Mouse (Mus musculus) cortical plate, adult 2 months (tissue): ENCODE measurements around the gene Irs2. TPM values are rescaled to one million over a fixed set of nuclear protein-coding genes. Genes with fewer than 3 reads are reported as not detected.

ENCODE experiments used
- H3K27ac ChIP-seq: fragments of 200-500 bp; 2 replicates; pipeline ENCODE4 v1.5.1; 2012; ENCODE audit warnings: low read length, control low read depth, inconsistent platforms; ENCODE audit not compliant: insufficient read depth
- H3K4me1 ChIP-seq: fragments of 200-500 bp; 2 replicates; pipeline ENCODE4 v1.6.1; 2011; ENCODE audit warnings: low read length; ENCODE audit not compliant: control insufficient read depth, insufficient read depth
- H3K4me3 ChIP-seq: fragments of 200-500 bp; 2 replicates; pipeline ENCODE4 v1.5.1; 2011; ENCODE audit warnings: mild to moderate bottlenecking, low read length, control low read depth; ENCODE audit not compliant: insufficient read depth
- CTCF ChIP-seq: fragments of 200-500 bp; IDR thresholded peaks from 2 replicates; pipeline ENCODE4 v1.5.1; 2011; ENCODE audit warnings: mild to moderate bottlenecking, control low read depth, low read length; ENCODE audit not compliant: insufficient read depth; ENCODE audit errors: extremely low read depth
- POLR2A ChIP-seq: fragments of 200-500 bp; IDR thresholded peaks from 2 replicates; pipeline ENCODE4 v1.6.1; 2011; ENCODE audit warnings: mild to moderate bottlenecking, low read length, control low read depth; ENCODE audit not compliant: insufficient read depth; ENCODE audit errors: extremely low read depth
- polyA plus RNA-seq: library from polyadenylated mRNA; depleted of rRNA; stranded (reverse); fragments of >200 nt; gene quantifications from 2 replicates; pipeline ENCODE4 v1.2.3, GENCODE M21; 2012

The Irs2 gene
- polyA plus RNA-seq, 1 experiment: 18.0 TPM

DNA sequence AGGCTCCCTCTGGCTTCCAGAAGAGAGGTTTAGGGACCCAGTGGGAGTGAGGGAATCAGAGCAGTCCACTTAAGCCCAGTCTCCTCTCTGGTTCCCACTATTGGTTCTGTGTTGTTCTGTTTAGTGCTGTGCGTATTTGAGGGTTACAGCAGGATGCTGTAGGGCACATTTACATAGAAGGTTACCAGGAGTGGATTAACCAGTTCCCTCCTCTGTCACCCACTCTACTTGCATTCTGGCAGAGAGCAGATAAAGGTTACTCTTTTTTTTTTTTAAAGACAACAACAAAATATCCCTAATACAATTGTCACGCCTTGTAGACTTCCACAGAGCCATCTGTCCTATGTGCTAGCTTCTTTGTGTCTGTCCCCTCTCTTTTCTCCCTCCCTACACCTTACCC is 16.9 kb downstream of the Irs2 start:
- no peak overlapping the region for H3K4me3 ChIP-seq
- H3K27ac ChIP-seq: no peak overlapping the region

DNA sequence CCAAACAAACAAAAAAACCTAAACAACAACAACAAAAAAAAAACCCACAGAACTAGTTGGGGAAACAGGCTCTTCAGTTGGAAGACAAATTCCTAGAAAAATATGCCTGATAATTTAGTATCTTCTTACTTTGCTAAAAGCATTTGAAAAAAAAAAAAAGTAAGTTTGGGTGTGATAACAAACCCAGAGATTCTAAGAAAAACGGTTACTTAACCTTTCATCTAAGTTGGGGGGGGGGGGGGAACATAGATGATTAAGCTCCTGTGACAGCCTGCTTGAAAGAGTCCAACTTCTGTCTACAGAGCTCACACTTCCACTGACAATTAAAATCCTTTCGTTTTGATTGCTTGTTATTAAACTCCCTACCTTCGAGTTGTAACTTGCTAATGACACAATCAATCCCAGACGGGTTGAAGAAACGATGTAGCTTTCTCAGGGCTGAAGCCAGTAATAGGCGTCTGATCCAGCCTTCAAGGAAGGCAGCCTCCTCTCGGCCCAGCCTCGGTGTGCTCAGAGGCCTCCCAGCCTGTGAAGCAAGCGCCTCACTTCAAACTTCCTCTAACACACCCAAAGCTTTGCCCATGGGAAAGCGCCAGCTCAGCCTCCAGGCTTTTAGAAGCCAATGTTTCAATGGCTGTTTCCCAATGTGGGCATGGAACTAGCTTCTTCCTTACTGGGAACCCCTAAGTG is 17.7 kb downstream of the Irs2 start:
- TF ChIP-seq POLR2A: no peak
- TF ChIP-seq CTCF: no peak
- Histone ChIP-seq H3K4me1 (peaks cover 4% of the 10 kb centered on the region; the same call in 1 of the 2 replicates), H3K27ac (no peak overlapping the region), H3K4me3 (no peak overlapping the region)

More for the DNA sequence above, 16.9 kb downstream of the Irs2 start:
- TF ChIP-seq CTCF (no peak), POLR2A (no peak)
- H3K4me1 ChIP-seq: peaks cover 4% of the 10 kb centered on the region; the same call in 1 of the 2 replicates

DNA sequence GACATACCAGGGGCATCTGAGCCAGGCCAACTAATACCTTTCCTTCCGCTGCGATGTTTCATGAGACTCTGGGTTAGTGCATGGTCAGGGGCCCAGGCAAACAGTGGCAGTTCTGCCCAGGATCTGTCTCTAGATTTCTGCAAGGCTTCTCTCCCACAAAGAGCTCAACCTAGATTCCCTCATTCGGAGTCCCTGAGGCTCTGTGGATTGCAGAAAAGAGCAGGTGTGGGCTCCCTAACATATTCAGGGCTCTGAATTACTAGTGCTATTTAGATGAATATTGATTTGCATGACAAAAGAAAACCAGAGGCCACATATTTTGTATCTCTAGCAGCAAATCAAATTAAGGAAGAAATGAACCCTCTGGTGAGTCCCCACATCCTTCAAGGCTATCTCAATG is 18.3 kb downstream of the Irs2 start:
- H3K27ac ChIP-seq: no peak overlapping the region
- TF ChIP-seq POLR2A (no peak), CTCF (no peak)
- H3K4me1 ChIP-seq: peaks cover 4% of the 10 kb centered on the region; the same call in 1 of the 2 replicates
- H3K4me3 ChIP-seq: no peak overlapping the region

DNA sequence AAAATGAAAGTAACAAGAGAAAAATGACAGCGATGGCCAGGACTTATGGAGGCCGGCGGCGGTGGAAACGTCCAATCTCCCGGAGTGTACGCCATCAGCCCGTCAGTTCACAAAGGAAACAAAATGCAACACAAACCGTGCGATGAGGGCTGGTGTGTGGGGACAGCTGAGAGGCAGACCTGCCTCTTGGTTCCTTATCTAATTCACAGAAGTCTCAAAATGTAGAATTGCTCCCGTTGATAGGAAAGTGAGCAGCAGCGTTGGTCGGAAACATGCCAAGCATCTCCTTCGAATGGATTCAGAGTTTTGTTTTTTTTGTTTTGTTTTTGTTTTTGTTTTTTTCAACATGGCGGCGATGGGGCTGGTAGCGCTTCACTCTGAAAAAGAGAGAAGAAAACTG is 21.6 kb downstream of the Irs2 start:
- Histone ChIP-seq H3K27ac (no peak overlapping the region), H3K4me3 (no peak overlapping the region), H3K4me1 (peaks cover 3% of the 10 kb centered on the region; the same call in 1 of the 2 replicates)
- TF ChIP-seq CTCF (no peak), POLR2A (no peak)

DNA sequence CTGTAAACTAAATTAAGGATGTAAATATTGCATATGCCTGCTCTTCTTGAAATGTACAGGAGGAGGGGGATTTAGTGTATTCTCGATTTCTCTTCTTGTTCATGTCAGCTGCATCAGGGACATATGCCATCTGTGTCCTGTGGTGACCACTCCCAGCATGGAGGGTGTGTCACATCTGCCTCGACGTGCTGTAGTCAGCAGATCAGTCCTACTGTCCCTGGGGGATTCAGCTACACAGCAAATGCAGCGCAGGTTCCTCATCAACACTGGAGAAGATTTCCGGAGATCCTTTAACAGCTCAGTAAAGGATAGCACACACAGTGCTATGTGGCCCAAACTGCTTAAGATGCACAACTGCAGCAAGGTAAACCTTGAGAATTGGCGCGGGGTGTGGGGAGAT is 23.2 kb downstream of the Irs2 start:
- H3K4me3 ChIP-seq: no peak overlapping the region
- no peaks in the 10 kb centered on the region for H3K4me1 ChIP-seq
- TF ChIP-seq CTCF (no peak), POLR2A (no peak)
- no peak overlapping the region for H3K27ac ChIP-seq

DNA sequence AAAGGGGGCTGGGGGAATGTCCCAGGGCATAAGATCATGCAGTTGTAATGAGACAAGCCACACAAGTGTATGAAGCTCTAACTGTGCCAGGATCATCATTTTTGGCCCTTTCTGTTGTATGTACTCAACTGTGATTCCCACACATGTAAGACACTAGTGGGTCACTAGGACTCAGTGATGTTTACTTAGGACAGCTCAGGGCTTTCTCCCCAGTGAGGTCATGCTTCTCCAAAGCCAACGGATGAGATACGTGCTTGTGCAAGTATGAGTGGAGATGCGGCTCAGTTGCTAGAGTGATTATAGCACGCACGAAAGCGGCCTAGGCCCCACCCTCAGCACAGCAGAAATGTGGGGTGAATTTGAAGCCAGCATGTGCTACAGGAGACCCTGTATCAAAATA is 27.4 kb downstream of the Irs2 start:
- TF ChIP-seq CTCF: no peak
- no peak for TF ChIP-seq POLR2A

DNA sequence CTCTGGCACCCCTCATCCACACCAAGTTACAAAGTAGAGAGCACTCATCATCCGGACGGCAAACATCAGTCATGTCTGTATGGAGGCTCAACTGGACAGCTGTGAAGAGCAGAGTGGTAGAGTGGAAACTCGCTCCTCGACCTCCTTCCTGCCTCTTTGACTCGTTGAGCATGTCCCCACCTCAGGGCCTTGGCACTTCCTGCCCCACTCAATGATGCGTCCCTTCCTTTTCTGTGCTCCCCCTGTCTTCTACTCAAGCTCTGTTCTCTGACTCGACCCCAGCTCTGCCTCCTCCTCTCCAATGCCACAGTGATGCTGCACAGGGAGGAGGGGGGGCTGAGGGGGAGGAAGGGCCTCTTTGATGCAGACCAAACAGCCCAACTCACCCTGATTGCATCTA is 28.3 kb downstream of the Irs2 start:
- no peak for TF ChIP-seq CTCF
- no peak for TF ChIP-seq POLR2A
- Histone ChIP-seq H3K27ac (no peak overlapping the region), H3K4me1 (no peaks in the 10 kb centered on the region; the same call in 1 of the 2 replicates), H3K4me3 (no peak overlapping the region)

More for the DNA sequence above, 27.4 kb downstream of the Irs2 start:
- Histone ChIP-seq H3K4me3 (no peak overlapping the region), H3K4me1 (no peaks in the 10 kb centered on the region; the same call in 1 of the 2 replicates), H3K27ac (no peak overlapping the region)

DNA sequence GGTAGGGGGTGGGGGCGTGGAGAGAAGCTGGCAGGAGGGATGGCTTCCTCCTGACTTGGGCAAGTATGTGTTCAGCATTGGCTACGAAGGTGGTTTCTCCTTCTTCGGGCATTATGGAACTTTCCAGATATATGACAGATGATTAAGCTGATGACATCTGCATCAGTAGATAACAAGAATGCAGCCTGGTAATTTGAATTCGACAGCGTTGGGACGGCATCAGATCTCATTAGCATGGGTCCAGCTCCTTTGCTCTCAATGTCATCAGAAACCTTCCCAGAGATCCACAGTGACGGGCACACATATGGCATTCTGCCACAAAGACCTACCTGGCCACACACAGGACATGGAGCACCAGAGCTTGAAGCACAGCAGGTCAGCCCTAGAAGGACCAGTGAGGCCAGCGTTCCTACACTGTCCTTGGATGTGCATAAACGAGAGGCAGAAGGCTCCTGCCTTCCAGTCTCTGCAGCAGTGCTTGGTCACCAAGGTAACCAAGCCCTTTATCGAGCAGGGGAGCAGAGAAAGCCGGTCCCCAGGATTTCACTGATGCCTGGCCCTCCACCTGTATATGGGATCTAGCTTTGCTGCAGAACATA is 29.0 kb downstream of the Irs2 start:
- Histone ChIP-seq H3K4me3 (no peak overlapping the region), H3K4me1 (no peaks in the 10 kb centered on the region; the same call in 1 of the 2 replicates), H3K27ac (no peak overlapping the region)
- TF ChIP-seq POLR2A (no peak), CTCF (no peak)

DNA sequence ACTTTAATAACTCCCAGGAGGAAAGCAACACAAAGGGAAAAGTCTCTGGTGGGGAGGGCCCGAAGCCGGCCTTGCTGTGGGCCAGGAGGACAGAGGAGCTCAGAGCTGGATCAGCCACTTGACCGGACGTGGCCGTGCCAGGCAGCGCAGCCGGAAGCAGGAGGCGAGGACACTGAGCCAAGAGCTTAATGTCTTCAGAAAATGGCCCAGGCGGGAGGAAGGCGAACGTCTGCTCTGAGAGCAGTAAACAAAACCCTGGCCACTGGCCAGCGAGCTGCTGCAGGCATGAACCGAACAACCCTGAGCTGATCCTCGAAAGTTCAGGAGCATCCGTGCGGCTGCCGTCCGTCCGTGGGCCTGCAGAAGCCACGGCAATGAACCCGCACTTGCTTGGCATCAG is 29.9 kb downstream of the Irs2 start:
- no peak for TF ChIP-seq POLR2A
- Histone ChIP-seq H3K4me1 (no peaks in the 10 kb centered on the region; the same call in 1 of the 2 replicates), H3K4me3 (no peak overlapping the region), H3K27ac (peak overlapping the region; percentile 43)
